ENCODE assay signal across 8 mouse cellular contexts in genomic region chr17:28930392-28931074, GRCm38 (mm10). TPM values are rescaled to one million over a fixed set of nuclear protein-coding genes. Genes with fewer than 3 reads are reported as not detected.
A peak's percentile ranks its signal among the peaks of the same experiment; 100 is the strongest.
DNase-seq lines count a peak whose midpoint lies in the region; ATAC-seq and TF ChIP-seq lines count a peak whose summit lies in the region.

No protein-coding gene starts in this region.

- TF ChIP-seq POLR2A in heart, adult 2 months (IDR thresholded peaks at IDR 0.05; ENCODE audit: insufficient read depth, low read depth, low read length), result 0 out of 2 replicates have a peak, but pooled peaks have one; percentile 9
- TF ChIP-seq POLR2A in kidney, adult 2 months (IDR thresholded peaks at IDR 0.05; ENCODE audit: low read depth, low read length), result no peak

- no peaks in the 10 kb centered on the region for H3K79me2 ChIP-seq in heart, adult 2 months (replicated peaks; ENCODE audit: control insufficient read depth, insufficient read depth, low read length)

- ATAC-seq in embryonic facial prominence, embryonic 11.5 days (replicated peaks; ENCODE audit: insufficient number of reproducible peaks, low FRiP score, low TSS enrichment, low read depth), result peak; percentile 79
- ATAC-seq in liver, embryonic 13.5 days (ENCODE audit: low read depth), result peak; percentile 85

- no peaks in the 10 kb centered on the region; the same call in 1 of the 2 replicates for H3K4me1 ChIP-seq in embryonic facial prominence, embryonic 11.5 days (ENCODE audit: control insufficient read depth, insufficient read depth, low read length)
- H3K4me1 ChIP-seq in heart, adult 2 months (ENCODE audit: control insufficient read depth, insufficient read depth, low read length), result peaks cover 10% of the 10 kb centered on the region
- peaks cover 6% of the 10 kb centered on the region; the same call in 1 of the 2 replicates for H3K4me1 ChIP-seq in kidney, adult 2 months (ENCODE audit: control insufficient read depth, insufficient read depth, low read length)
- H3K4me1 ChIP-seq in liver, embryonic 13.5 days (replicated peaks), result peaks cover 76% of the 10 kb centered on the region

- DNase-seq in 3134 (ENCODE audit: extremely low read depth, insufficient read length, low spot score) (peak; percentile 54), WW6 (ENCODE audit: low read depth, low spot score) (peak; percentile 53)
- DNase-seq in embryonic facial prominence, embryonic 11.5 days (ENCODE audit: low spot score), result peak; percentile 67
- peak; percentile 93 to 95 for DNase-seq in heart, adult 2 months
- DNase-seq in kidney, adult 2 months, result peak; percentile 98
- peak; percentile 87 for DNase-seq in liver, embryonic 13.5 days
- DNase-seq in neural tube, embryonic 10.5 days (ENCODE audit: extremely low spot score, low spot score), result peak; percentile 65
- peak; percentile 67 for DNase-seq in urinary bladder, adult 2 months (ENCODE audit: low spot score)

- TF ChIP-seq EP300 in heart, adult 2 months (IDR thresholded peaks at IDR 0.05; ENCODE audit: insufficient read depth, low read depth, low read length), result peak; percentile 80

- H3K27ac ChIP-seq in embryonic facial prominence, embryonic 11.5 days (replicated peaks; ENCODE audit: low read depth, low read length), result peak overlapping the region; percentile 78
- peak overlapping the region; percentile 65 for H3K27ac ChIP-seq in heart, adult 2 months
- peak overlapping the region; percentile 82 for H3K27ac ChIP-seq in kidney, adult 2 months (ENCODE audit: insufficient read depth, low read depth, low read length)
- H3K27ac ChIP-seq in liver, embryonic 13.5 days, result peak overlapping the region; percentile 99

- peak overlapping the region; percentile 33 for H3K4me2 ChIP-seq in embryonic facial prominence, embryonic 11.5 days (ENCODE audit: low read depth, low read length)
- peak overlapping the region; percentile 68 for H3K4me2 ChIP-seq in liver, embryonic 13.5 days

- intact Hi-C loops in heart, adult 2 months (cut with DNase I), result loop anchor here (1.0 to 5.0 kb wide), 2 partner anchors 22 to 92 kb away; no protein-coding TSS in a partner anchor

- WGBS in embryonic facial prominence, embryonic 11.5 days, result 26% methylated on average over 14 of the region's 14 CpGs
- 6% methylated on average over 14 of the region's 14 CpGs for WGBS in heart, adult 2 months
- WGBS in kidney, adult 2 months, result 5% methylated on average over 14 of the region's 14 CpGs
- 11% methylated on average over 14 of the region's 14 CpGs for WGBS in liver, embryonic 13.5 days (ENCODE audit: insufficient replicate concordance)

- no peaks in the 10 kb centered on the region for H3K9me3 ChIP-seq in embryonic facial prominence, embryonic 11.5 days (replicated peaks; ENCODE audit: control insufficient read depth, low read length)
- H3K9me3 ChIP-seq in liver, embryonic 13.5 days (replicated peaks), result no peaks in the 10 kb centered on the region

- TF ChIP-seq CTCF in heart, adult 2 months (IDR thresholded peaks at IDR 0.05), result peak; percentile 67
- peak; percentile 56 for TF ChIP-seq CTCF in kidney, adult 2 months (conservative IDR thresholded peaks at IDR 0.05; ENCODE audit: insufficient read depth, insufficient read length, low read depth, low read length)

- H3K27me3 ChIP-seq in embryonic facial prominence, embryonic 11.5 days (ENCODE audit: control insufficient read depth, insufficient read depth, low read length), result no peaks in the 10 kb centered on the region
- no peaks in the 10 kb centered on the region for H3K27me3 ChIP-seq in heart, adult 2 months (ENCODE audit: control insufficient read depth, insufficient read depth, low read length)
- no peaks in the 10 kb centered on the region for H3K27me3 ChIP-seq in kidney, adult 2 months (replicated peaks; ENCODE audit: control insufficient read depth, insufficient read depth, low read length)
- no peaks in the 10 kb centered on the region for H3K27me3 ChIP-seq in liver, embryonic 13.5 days

- H3K36me3 ChIP-seq in embryonic facial prominence, embryonic 11.5 days (replicated peaks; ENCODE audit: control insufficient read depth, insufficient read depth, low read depth, low read length), result no peaks in the 10 kb centered on the region
- no peaks in the 10 kb centered on the region for H3K36me3 ChIP-seq in heart, adult 2 months (ENCODE audit: control insufficient read depth, insufficient read depth, low read length)
- no peaks in the 10 kb centered on the region for H3K36me3 ChIP-seq in kidney, adult 2 months (ENCODE audit: control insufficient read depth, insufficient read depth, low read length)
- H3K36me3 ChIP-seq in liver, embryonic 13.5 days, result no peaks in the 10 kb centered on the region

- H3K4me3 ChIP-seq in embryonic facial prominence, embryonic 11.5 days (ENCODE audit: low read depth, low read length), result no peak overlapping the region
- peak overlapping the region; percentile 8; the same call in 1 of the 2 replicates for H3K4me3 ChIP-seq in heart, adult 2 months
- H3K4me3 ChIP-seq in kidney, adult 2 months (ENCODE audit: insufficient read depth, low read depth, low read length), result peak overlapping the region; percentile 2; the same call in 1 of the 2 replicates
- peak overlapping the region; percentile 30 for H3K4me3 ChIP-seq in liver, embryonic 13.5 days (replicated peaks)

- peak overlapping the region; percentile 48 for H3K9ac ChIP-seq in embryonic facial prominence, embryonic 11.5 days (replicated peaks; ENCODE audit: low read length)
- H3K9ac ChIP-seq in heart, adult 2 months (ENCODE audit: low read depth, low read length), result 0 out of 2 replicates have a peak overlapping the region, but pooled peaks have one; percentile 4
- peak overlapping the region; percentile 84 for H3K9ac ChIP-seq in liver, embryonic 13.5 days

RNA-seq across cellular contexts. Expression of gene Pxt1, which starts 13.1 kb away (rescaled TPM):
- not detected in 2 replicates for polyA plus RNA-seq in embryonic facial prominence, embryonic 11.5 days (2014; fragmentation: Nextera tagmentation; extraction: Ambion mirVana)
- under 1 TPM in 1 of 2 experiments, not detected in 1; 0.52 TPM for total RNA-seq in heart, adult 2 months (2021)
- 0.14 and 0.29 TPM in 2 replicates for polyA plus RNA-seq in heart, adult 2 months (2012; rRNA removed)
- polyA plus RNA-seq in kidney, adult 2 months (2012; rRNA removed), result 0.12 and 0.13 TPM in 2 replicates
- polyA plus RNA-seq in liver, embryonic 13.5 days (2015; fragmentation: Nextera tagmentation; extraction: Ambion mirVana), result 0.45 and 0.46 TPM in 2 replicates
- polyA plus RNA-seq in urinary bladder, adult 2 months (2012; rRNA removed), result not detected in 2 replicates

RNA-seq across cellular contexts. Expression of gene 4930539E08Rik, which starts 15.4 kb away (rescaled TPM):
- polyA plus RNA-seq in embryonic facial prominence, embryonic 11.5 days (2014; fragmentation: Nextera tagmentation; extraction: Ambion mirVana), result 0.13 and 0.46 TPM in 2 replicates
- total RNA-seq in heart, adult 2 months (2021), result not detected
- 0.08 and 0.23 TPM in 2 replicates for polyA plus RNA-seq in heart, adult 2 months (2012; rRNA removed)
- 0.34 and 0.57 TPM in 2 replicates for polyA plus RNA-seq in kidney, adult 2 months (2012; rRNA removed)
- 0.08 and 0.15 TPM in 2 replicates for polyA plus RNA-seq in liver, embryonic 13.5 days (2015; fragmentation: Nextera tagmentation; extraction: Ambion mirVana)
- polyA plus RNA-seq in urinary bladder, adult 2 months (2012; rRNA removed), result 0.14 and 0.29 TPM in 2 replicates

RNA-seq across cellular contexts. Expression of gene Kctd20, which starts 21.2 kb away (rescaled TPM):
- polyA plus RNA-seq in embryonic facial prominence, embryonic 11.5 days (2014; fragmentation: Nextera tagmentation; extraction: Ambion mirVana), result 109 and 110 TPM in 2 replicates
- 10 to 100 TPM; 55.7 to 55.8 TPM for total RNA-seq in heart, adult 2 months (2021)
- 23.8 and 44.7 TPM in 2 replicates for polyA plus RNA-seq in heart, adult 2 months (2012; rRNA removed)
- 30.8 and 32.0 TPM in 2 replicates for polyA plus RNA-seq in kidney, adult 2 months (2012; rRNA removed)
- polyA plus RNA-seq in liver, embryonic 13.5 days (2015; fragmentation: Nextera tagmentation; extraction: Ambion mirVana), result 65.8 and 78.6 TPM in 2 replicates
- polyA plus RNA-seq in urinary bladder, adult 2 months (2012; rRNA removed), result 37.8 and 41.6 TPM in 2 replicates

Comparison
In these comparisons a context has a peak if more than half of its experiments do, and no peak if none do; other contexts are left out.
1. H3K9ac ChIP-seq: peak in every context shown above with its lines; median percentile 84 in liver, embryonic 13.5 days; 48 in embryonic facial prominence, embryonic 11.5 days; 4 in heart, adult 2 months.